Mouse (Mus musculus): Measurements from ENCODE around the gene Ice1.

DNA sequence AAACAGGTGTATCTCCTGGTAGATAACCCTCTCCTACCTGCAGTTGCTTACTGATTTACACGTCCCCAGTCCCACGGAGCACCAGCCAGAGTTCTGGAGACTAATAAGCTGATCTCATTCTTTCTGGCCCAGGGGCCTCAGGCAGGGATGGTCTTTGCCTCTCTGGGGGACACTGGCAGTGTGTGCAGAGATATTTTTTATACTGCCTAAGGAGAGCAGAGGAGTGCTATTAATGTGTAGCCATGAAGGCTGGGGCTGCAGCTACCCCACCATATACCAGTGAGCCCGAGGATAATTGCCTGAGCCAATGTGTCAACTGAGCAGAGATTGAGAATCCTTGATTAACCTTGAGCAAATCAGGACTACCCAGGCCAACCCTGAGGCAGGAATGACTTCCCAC lies 90.0 kb downstream of the Ice1 start:
- TF ChIP-seq POLR2A (IDR thresholded peaks at IDR 0.05; ENCODE audit: borderline replicate concordance, low read depth, low read length), result no peak
- no peak for TF ChIP-seq CTCF (IDR thresholded peaks at IDR 0.05; ENCODE audit: low read depth, low read length)
